Mouse (Mus musculus): ENCODE data around the gene Ppil1.

DNA sequence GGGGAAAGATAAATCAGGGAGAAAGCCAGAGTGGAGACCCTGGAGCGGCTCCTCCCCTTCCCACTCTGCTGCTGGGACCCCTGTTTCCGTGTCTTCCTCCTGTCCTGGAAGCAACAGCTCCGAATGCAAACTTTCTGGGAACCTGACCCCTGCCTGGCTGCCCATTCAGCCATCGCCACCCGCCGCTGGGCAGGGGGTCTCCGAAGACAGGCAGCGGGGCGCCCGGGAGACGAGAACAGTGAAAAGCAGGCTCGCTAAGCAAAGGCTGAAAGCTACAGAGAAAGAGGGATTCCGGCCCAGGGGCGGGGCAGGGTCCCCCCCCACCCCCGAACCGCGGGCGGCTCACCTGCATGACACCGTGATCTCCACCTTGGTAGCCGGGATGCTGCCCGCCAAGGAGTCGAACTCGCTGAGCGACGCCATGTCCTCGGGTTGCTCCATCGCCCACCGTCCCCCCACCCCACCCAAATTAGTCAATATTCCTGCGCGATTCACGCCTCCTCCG, 26.7 kb downstream of the Ppil1 start:
- TF ChIP-seq MYOG (IDR thresholded peaks at IDR 0.05; ENCODE audit: control insufficient read depth in 1 of 3, insufficient read depth in 1 of 3, insufficient read length in 2 of 3, low read depth in 2 of 3) (no peak), POLR2A (IDR thresholded peaks at IDR 0.05; ENCODE audit: insufficient read length, low read depth) (no peak), USF1 (IDR thresholded peaks at IDR 0.05; ENCODE audit: low read depth) (no peak), MAX (IDR thresholded peaks at IDR 0.05; ENCODE audit: low read depth) (no peak), POLR2AphosphoS2 (IDR thresholded peaks at IDR 0.05; ENCODE audit: insufficient read length, low read depth) (no peak), MYOD1 (IDR thresholded peaks at IDR 0.05; ENCODE audit: control insufficient read depth in 1 of 3, insufficient read length in 2 of 3, low read depth in 2 of 3) (no peak)

All from myocyte (in vitro differentiated cells).